Mouse (Mus musculus) forebrain, embryonic 14.5 days (tissue): ENCODE data around the gene Cmtr1. TPM values are rescaled to one million over a fixed set of nuclear protein-coding genes. Genes with fewer than 3 reads are reported as not detected.

ENCODE experiments used
- ATAC-seq: fragments of 200-750 bp; cut with Nextera tagmentation; 2 replicates; pipeline ENCODE4 v1.8.0; 2017; ENCODE audit warnings: mild to moderate bottlenecking, moderate library complexity
- DNase-seq: peaks from one replicate; pipeline ENCODE4 v3.0.0-alpha.2; 2015; ENCODE audit warnings: low spot score
- H3K27ac ChIP-seq: fragments of 300-500 bp; sonication (generic); 2 replicates; pipeline ENCODE4 v1.5.1; 2014; ENCODE audit warnings: low read depth, mild to moderate bottlenecking, control low read depth, low read length, moderate library complexity
- H3K27me3 ChIP-seq: fragments of 300-500 bp; sonication (generic); replicated peaks from 2 replicates; pipeline ENCODE4 v1.6.1; 2014; ENCODE audit warnings: low read length, control low read depth, mixed read lengths; ENCODE audit not compliant: control insufficient read depth, insufficient read depth
- H3K36me3 ChIP-seq: fragments of 300-500 bp; sonication (generic); 2 replicates; pipeline ENCODE4 v1.6.1; 2014; ENCODE audit warnings: low read length, control low read depth; ENCODE audit not compliant: control insufficient read depth, insufficient read depth
- H3K4me1 ChIP-seq: fragments of 300-500 bp; sonication (generic); 2 replicates; pipeline ENCODE4 v1.6.1; 2014; ENCODE audit warnings: antibody characterized with exemption, low read length, control low read depth; ENCODE audit not compliant: control insufficient read depth, insufficient read depth
- H3K4me2 ChIP-seq: fragments of 300-500 bp; sonication (generic); 2 replicates; pipeline ENCODE4 v1.6.1; 2014; ENCODE audit warnings: mild to moderate bottlenecking, control low read depth, low read length
- H3K4me3 ChIP-seq: fragments of 300-500 bp; sonication (generic); 2 replicates; pipeline ENCODE4 v1.5.1; 2014; ENCODE audit warnings: low read depth, low read length, control low read depth
- H3K9ac ChIP-seq: fragments of 300-500 bp; sonication (generic); 2 replicates; pipeline ENCODE4 v1.6.1; 2014; ENCODE audit warnings: mild to moderate bottlenecking, low read length, control low read depth, moderate library complexity
- H3K9me3 ChIP-seq: fragments of 300-500 bp; sonication (generic); replicated peaks from 2 replicates; pipeline ENCODE4 v1.6.1; 2016; ENCODE audit warnings: low read length, control low read depth, mixed read lengths; ENCODE audit not compliant: control insufficient read depth
- WGBS: fragments of 180-500 bp; shearing (Covaris S2); extraction: QIAGEN DNeasy Blood & Tissue Kit; methylation state at CpG from one replicate; pipeline ENCODE4 v1.1.7; 2014; 5-methylcytosine and 5-hydroxymethylcytosine counted together
- polyA plus RNA-seq: library from polyadenylated mRNA; unstranded; fragments of >200 nt; fragmentation: Nextera tagmentation; extraction: Ambion mirVana; gene quantifications from 2 replicates; pipeline ENCODE4 v1.2.1, GENCODE M21; 2014

Cmtr1 gene
- polyA plus RNA-seq, 1 experiment from 2014 or later: 116 TPM

GRCm38 (mm10) chr17:29687373-29687772, 27.0 kb downstream of the Cmtr1 start:
- no peak for ATAC-seq
- no peak overlapping the region for H3K27ac ChIP-seq
- peaks cover 83% of the 10 kb centered on the region for H3K36me3 ChIP-seq
- no peak overlapping the region for H3K4me3 ChIP-seq
- 82% methylated on average over 6 of the region's 6 CpGs for WGBS
- H3K9me3 ChIP-seq: no peaks in the 10 kb centered on the region
- no peaks in the 10 kb centered on the region for H3K4me1 ChIP-seq
- no peak overlapping the region for H3K9ac ChIP-seq
- no peak overlapping the region for H3K4me2 ChIP-seq
- H3K27me3 ChIP-seq: no peaks in the 10 kb centered on the region
- DNase-seq: no peak

GRCm38 (mm10) chr17:29688610-29689009, 28.2 kb downstream of the Cmtr1 start:
- H3K27me3 ChIP-seq: no peaks in the 10 kb centered on the region
- H3K9ac ChIP-seq: no peak overlapping the region
- DNase-seq (no peak), ATAC-seq (no peak)
- H3K36me3 ChIP-seq: peaks cover 77% of the 10 kb centered on the region
- WGBS: 90% methylated on average over 10 of the region's 10 CpGs
- H3K4me2 ChIP-seq: no peak overlapping the region
- no peak overlapping the region for H3K4me3 ChIP-seq
- no peaks in the 10 kb centered on the region for H3K9me3 ChIP-seq
- no peaks in the 10 kb centered on the region for H3K4me1 ChIP-seq
- H3K27ac ChIP-seq: no peak overlapping the region

- Histone ChIP-seq H3K9ac (no peak overlapping the region), H3K36me3 (peaks cover 78% of the 10 kb centered on the region), H3K9me3 (no peaks in the 10 kb centered on the region), H3K4me2 (no peak overlapping the region), H3K27me3 (no peaks in the 10 kb centered on the region), H3K4me3 (no peak overlapping the region), H3K4me1 (no peaks in the 10 kb centered on the region), H3K27ac (no peak overlapping the region)
- WGBS: 89% methylated on average over 6 of the region's 6 CpGs
- DNase-seq (no peak), ATAC-seq (no peak)
Observed at GRCm38 (mm10) chr17:29690257-29690656, 29.9 kb downstream of the Cmtr1 start.

DNA sequence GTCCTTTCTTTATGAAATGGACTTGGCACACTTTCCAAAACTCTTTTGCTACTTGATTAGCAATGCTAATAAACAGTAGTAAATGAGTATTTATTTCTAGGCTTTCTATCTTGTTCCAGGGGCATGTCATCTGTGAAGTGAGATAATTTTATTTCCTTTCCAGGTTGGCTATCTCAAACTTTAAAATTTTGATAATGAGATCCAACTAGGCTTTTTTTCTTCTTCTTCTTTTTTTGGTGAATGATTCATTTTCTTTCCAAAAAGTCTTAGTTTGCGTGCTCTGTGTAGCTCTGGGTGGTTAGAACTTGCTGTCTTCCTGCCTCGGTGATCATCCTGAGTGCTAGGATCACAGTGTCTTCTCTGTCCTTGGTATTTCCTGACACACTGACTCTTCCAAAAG, 32.4 kb downstream of the Cmtr1 start:
- Histone ChIP-seq H3K4me2 (no peak overlapping the region), H3K9me3 (no peaks in the 10 kb centered on the region), H3K27ac (no peak overlapping the region), H3K36me3 (peaks cover 74% of the 10 kb centered on the region), H3K9ac (no peak overlapping the region), H3K27me3 (no peaks in the 10 kb centered on the region), H3K4me3 (no peak overlapping the region), H3K4me1 (no peaks in the 10 kb centered on the region)
- ATAC-seq (no peak), DNase-seq (no peak)
- 95% methylated on average over 2 of the region's 2 CpGs for WGBS

GRCm38 (mm10) chr17:29693571-29693970, 33.2 kb downstream of the Cmtr1 start:
- Histone ChIP-seq H3K9me3 (no peaks in the 10 kb centered on the region), H3K4me1 (no peaks in the 10 kb centered on the region), H3K36me3 (peaks cover 74% of the 10 kb centered on the region), H3K9ac (no peak overlapping the region), H3K4me2 (no peak overlapping the region), H3K4me3 (no peak overlapping the region), H3K27me3 (no peaks in the 10 kb centered on the region), H3K27ac (no peak overlapping the region)
- DNase-seq (no peak), ATAC-seq (no peak)
- WGBS: 83% methylated on average over 2 of the region's 2 CpGs

DNA sequence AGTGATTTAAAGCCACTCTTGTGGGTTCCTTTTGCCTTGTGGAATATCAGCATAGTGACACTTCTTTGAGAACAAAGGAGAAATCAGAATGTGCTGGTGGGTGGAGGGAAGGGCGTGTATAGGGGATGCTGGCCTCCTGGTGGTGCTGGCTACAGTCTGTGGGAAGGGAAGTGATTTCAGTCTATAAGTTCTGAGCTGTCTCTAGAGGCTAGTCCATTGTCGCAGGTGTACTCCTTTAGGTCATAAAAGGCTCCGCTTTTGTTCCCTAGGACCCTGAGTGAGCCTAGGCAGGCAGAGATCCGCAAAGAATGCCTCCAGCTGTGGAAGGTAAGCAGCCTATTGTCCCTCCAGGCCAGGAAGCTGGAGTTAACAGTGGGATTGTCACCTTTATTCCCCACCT, 34.1 kb downstream of the Cmtr1 start:
- 77% methylated on average over 4 of the region's 4 CpGs for WGBS
- no peak for ATAC-seq
- Histone ChIP-seq H3K27me3 (no peaks in the 10 kb centered on the region), H3K9me3 (no peaks in the 10 kb centered on the region), H3K4me3 (no peak overlapping the region), H3K36me3 (peaks cover 81% of the 10 kb centered on the region), H3K4me1 (no peaks in the 10 kb centered on the region), H3K27ac (no peak overlapping the region), H3K9ac (no peak overlapping the region), H3K4me2 (no peak overlapping the region)
- no peak for DNase-seq

GRCm38 (mm10) chr17:29696940-29697339, 36.5 kb downstream of the Cmtr1 start:
- no peak for DNase-seq
- no peak overlapping the region for H3K27ac ChIP-seq
- no peak overlapping the region for H3K4me2 ChIP-seq
- 97% methylated on average over 8 of the region's 8 CpGs for WGBS
- H3K4me1 ChIP-seq: no peaks in the 10 kb centered on the region
- ATAC-seq: no peak
- H3K9me3 ChIP-seq: no peaks in the 10 kb centered on the region
- no peak overlapping the region for H3K4me3 ChIP-seq
- peaks cover 85% of the 10 kb centered on the region for H3K36me3 ChIP-seq
- H3K27me3 ChIP-seq: no peaks in the 10 kb centered on the region
- H3K9ac ChIP-seq: no peak overlapping the region

- Histone ChIP-seq H3K9ac (no peak overlapping the region), H3K9me3 (no peaks in the 10 kb centered on the region), H3K4me1 (0 out of 2 replicates have a peak, but pooled peaks cover 2% of the 10 kb centered on the region), H3K27ac (no peak overlapping the region), H3K36me3 (peaks cover 93% of the 10 kb centered on the region), H3K4me3 (no peak overlapping the region), H3K4me2 (no peak overlapping the region), H3K27me3 (no peaks in the 10 kb centered on the region)
- ATAC-seq: no peak
- no peak for DNase-seq
- 91% methylated on average over 6 of the region's 6 CpGs for WGBS
Observed at GRCm38 (mm10) chr17:29698421-29698820, 38.0 kb downstream of the Cmtr1 start.

- no peaks in the 10 kb centered on the region for H3K9me3 ChIP-seq
- no peak overlapping the region for H3K27ac ChIP-seq
- 0 out of 2 replicates have a peak, but pooled peaks cover 2% of the 10 kb centered on the region for H3K4me1 ChIP-seq
- 95% methylated on average over 7 of the region's 7 CpGs for WGBS
- DNase-seq (no peak), ATAC-seq (no peak)
- H3K4me3 ChIP-seq: no peak overlapping the region
- H3K36me3 ChIP-seq: peaks cover 80% of the 10 kb centered on the region
- no peak overlapping the region for H3K4me2 ChIP-seq
- H3K9ac ChIP-seq: no peak overlapping the region
- no peaks in the 10 kb centered on the region for H3K27me3 ChIP-seq
Observed at GRCm38 (mm10) chr17:29700573-29700972, 40.2 kb downstream of the Cmtr1 start.
